Mouse (Mus musculus) G1E (cell line): ENCODE results near the gene Prrt1. TPM values are rescaled to one million over a fixed set of nuclear protein-coding genes. Genes with fewer than 3 reads are reported as not detected.
A peak's percentile ranks its signal among the peaks of the same experiment; 100 is the strongest.

Source experiments
- ATAC-seq: 2 replicates; pipeline ENCODE4 v1.8.0; 2016; ENCODE audit warnings: mild to moderate bottlenecking; ENCODE audit not compliant: insufficient number of reproducible peaks, poor library complexity, low FRiP score, severe bottlenecking; ENCODE audit errors: extremely low read depth
- DNase-seq: peaks from one replicate; pipeline ENCODE4 v3.0.0; 2012; ENCODE audit warnings: low spot score
- H3K27me3 ChIP-seq: 2 replicates; pipeline ENCODE4 v1.6.1; 2012; ENCODE audit warnings: mild to moderate bottlenecking, low read length, inconsistent platforms; ENCODE audit not compliant: insufficient read depth
- H3K36me3 ChIP-seq: replicated peaks from 2 replicates; pipeline ENCODE3; 2012; ENCODE audit warnings: mild to moderate bottlenecking, inconsistent platforms
- H3K4me1 ChIP-seq: 2 replicates; pipeline ENCODE4 v1.6.1; 2012; ENCODE audit warnings: low read depth, low read length, inconsistent platforms, mixed read lengths; ENCODE audit not compliant: insufficient read depth
- H3K4me3 ChIP-seq: 2 replicates; pipeline ENCODE4 v1.5.1; 2012; ENCODE audit warnings: low read depth, mild to moderate bottlenecking, inconsistent platforms, low read length, moderate library complexity, mixed read lengths
- H3K9me3 ChIP-seq: replicated peaks from 2 replicates; pipeline ENCODE4 v1.6.1; 2012; ENCODE audit warnings: inconsistent platforms
- CTCF ChIP-seq: IDR thresholded peaks from 2 replicates; pipeline ENCODE4 v1.5.1; 2012; ENCODE audit warnings: low read depth, low read length, inconsistent platforms, mixed read lengths
- GATA1 ChIP-seq: IDR thresholded peaks from 2 replicates; pipeline ENCODE4 v1.6.1; 2012; ENCODE audit warnings: borderline replicate concordance, low read length, inconsistent platforms, mixed read lengths
- GATA2 ChIP-seq: IDR thresholded peaks from 2 replicates; pipeline ENCODE4 v1.6.1; 2012; ENCODE audit warnings: low read depth, low read length, inconsistent platforms, borderline replicate concordance
- POLR2AphosphoS5 ChIP-seq: IDR thresholded peaks from 2 replicates; pipeline ENCODE4 v1.6.1; 2012; ENCODE audit warnings: low read depth, low read length, inconsistent platforms; ENCODE audit not compliant: insufficient replicate concordance
- TAL1 ChIP-seq: conservative IDR thresholded peaks from 2 replicates; pipeline ENCODE4 v1.6.1; 2012; ENCODE audit warnings: low read depth, low read length, inconsistent platforms, mixed read lengths
- polyA plus RNA-seq: library from polyadenylated mRNA; stranded (reverse); fragments of >175 nt; gene quantifications from 2 replicates; pipeline ENCODE4 v1.2.3, GENCODE M21; 2012
- total RNA-seq, 2 experiments: library from RNA; stranded (forward) in 1 of 2; stranded (reverse) in 1 of 2; fragments of 200-1000 nt in 1 of 2; fragments of >200 nt in 1 of 2; fragmentation: Nextera tagmentation in 1 of 2; gene quantifications; 2 replicates each; pipeline ENCODE4 v1.2.3; 2014 to 2017

Gene Prrt1
- total and polyA plus RNA-seq, 3 experiments, result not detected

DNA sequence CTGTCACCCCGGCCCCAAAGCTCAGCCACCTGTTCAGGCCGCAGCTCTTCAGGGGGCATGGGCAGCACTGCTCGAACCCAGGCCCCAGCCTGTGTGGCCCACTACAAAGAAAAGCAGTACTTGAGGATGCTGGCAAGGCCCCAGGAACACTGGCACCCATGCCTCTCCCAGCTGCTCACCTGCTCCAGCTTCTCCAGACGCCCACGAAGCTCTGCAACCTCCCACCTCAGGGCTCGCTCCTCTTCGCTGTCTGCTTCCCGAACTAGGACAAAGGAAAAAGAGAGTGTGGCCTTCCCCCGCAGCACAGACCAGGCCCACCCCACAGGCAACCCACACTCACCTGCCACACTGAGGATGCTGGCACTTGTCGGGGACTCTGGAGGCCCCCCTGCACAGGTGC, 15.5 kb upstream of the Prrt1 start:
- peaks cover 85% of the 10 kb centered on the region for H3K36me3 ChIP-seq
- TF ChIP-seq TAL1 (no peak), GATA1 (no peak), POLR2AphosphoS5 (no peak), GATA2 (no peak)
- peaks cover 78% of the 10 kb centered on the region for H3K4me1 ChIP-seq
- H3K4me3 ChIP-seq, result peak overlapping the region; percentile 61; the same call in 1 of the 2 replicates
- H3K9me3 ChIP-seq, result no peaks in the 10 kb centered on the region
- no peak for ATAC-seq
- no peaks in the 10 kb centered on the region for H3K27me3 ChIP-seq
- DNase-seq, result no peak

DNA sequence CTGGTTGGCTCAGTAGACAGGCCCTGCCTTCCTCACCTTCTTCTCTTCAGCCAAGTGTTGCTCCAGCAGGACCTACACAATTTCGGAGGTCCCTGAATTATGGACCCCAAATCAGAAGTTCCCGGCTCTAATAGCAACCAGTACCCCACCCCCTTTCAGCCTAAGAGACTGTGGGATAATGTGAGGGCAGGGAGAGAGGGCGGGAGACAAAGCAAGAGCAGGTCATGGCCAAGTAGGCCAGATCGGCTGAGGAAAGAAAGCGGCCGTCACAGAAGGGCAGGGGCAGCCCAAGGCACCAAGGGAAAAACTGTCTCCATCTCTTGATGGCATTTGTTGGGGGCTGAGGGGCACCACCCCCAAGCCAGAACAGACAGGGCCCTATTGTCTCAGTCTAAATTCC, 13.5 kb upstream of the Prrt1 start, which contains the start of gene Egfl8:
Egfl8 (minus strand) TSS at position 101 of the 400 bp plus-strand sequence.
- Histone ChIP-seq H3K9me3 (no peaks in the 10 kb centered on the region), H3K36me3 (peaks cover 71% of the 10 kb centered on the region), H3K27me3 (peaks cover 3% of the 10 kb centered on the region; the same call in 1 of the 2 replicates), H3K4me3 (no peak within 1 kb of the TSS), H3K4me1 (peaks cover 62% of the 10 kb centered on the region)
- no peak for ATAC-seq
- TF ChIP-seq GATA1, result no peak
- no peak for TF ChIP-seq TAL1
- TF ChIP-seq CTCF, result no peak
- no peak for TF ChIP-seq GATA2
- TF ChIP-seq POLR2AphosphoS5, result no peak
- DNase-seq, result no peak

DNA sequence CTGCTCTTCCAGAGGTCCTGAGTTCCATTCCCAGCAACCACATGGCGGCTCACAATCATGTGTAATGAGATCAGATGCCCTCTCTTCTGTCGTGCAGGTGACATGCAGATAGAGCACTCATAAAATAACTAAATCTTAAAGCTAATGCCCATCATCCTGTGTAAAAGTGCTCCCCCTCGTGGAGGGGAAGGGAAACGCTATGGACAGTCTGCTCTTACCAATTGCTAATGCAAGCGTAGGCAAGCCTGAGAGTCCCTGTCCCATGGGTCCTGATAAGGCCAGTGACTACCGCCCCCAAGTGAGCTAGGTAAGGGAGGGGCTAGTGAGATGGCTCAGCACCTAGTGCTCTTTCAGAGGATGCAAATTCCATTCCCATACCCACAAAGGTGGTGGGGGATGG, 10.3 kb upstream of the Prrt1 start:
- DNase-seq (no peak), ATAC-seq (no peak)
- Histone ChIP-seq H3K4me3 (no peak overlapping the region), H3K36me3 (peaks cover 58% of the 10 kb centered on the region), H3K4me1 (peaks cover 38% of the 10 kb centered on the region), H3K27me3 (peaks cover 5% of the 10 kb centered on the region; the same call in 1 of the 2 replicates), H3K9me3 (no peaks in the 10 kb centered on the region)
- TF ChIP-seq POLR2AphosphoS5 (no peak), CTCF (peak; percentile 95), GATA1 (no peak)

DNA sequence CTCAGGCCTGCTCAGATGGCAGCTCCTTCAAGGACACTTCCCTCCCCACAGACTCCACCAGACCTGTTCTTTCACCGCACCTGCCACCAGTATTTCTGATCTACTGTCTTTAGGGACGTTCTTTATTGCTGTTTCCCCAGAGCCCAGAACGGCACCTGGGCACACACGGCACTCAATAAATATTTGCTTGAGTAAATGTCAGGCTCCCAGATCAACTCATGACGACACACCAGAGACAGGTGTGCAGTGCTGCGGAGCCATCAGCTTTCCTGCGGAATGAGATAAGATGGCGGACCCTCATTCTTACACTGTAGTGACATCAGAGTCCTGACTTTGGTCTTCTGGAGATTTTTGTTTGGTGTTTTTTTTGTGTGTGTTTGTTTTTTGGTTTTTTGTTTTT, 8.3 kb upstream of the Prrt1 start:
- no peak for ATAC-seq

DNA sequence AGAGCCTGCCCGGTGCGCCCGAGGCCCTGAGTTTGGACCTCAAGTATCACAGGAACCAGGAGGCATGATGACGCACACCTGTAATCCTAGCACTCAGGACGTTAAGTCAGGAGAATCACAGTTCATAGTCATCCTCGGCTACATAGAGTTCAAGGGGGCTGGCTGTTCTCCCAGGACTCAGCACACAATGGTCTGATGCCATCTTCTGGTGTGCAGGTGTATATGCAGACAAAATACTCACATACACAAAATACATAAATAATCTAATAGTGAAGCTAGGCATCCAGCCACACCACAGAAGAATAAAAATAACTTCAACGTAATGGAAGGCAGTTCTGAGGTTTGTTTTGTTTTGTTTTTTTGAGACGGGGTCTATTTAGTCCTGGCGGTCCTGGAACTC, 6.2 kb upstream of the Prrt1 start:
- Histone ChIP-seq H3K9me3 (no peaks in the 10 kb centered on the region), H3K4me3 (no peak overlapping the region), H3K36me3 (peaks cover 27% of the 10 kb centered on the region), H3K4me1 (peaks cover 34% of the 10 kb centered on the region), H3K27me3 (peaks cover 29% of the 10 kb centered on the region)
- ATAC-seq (no peak), DNase-seq (no peak)
- no peak for TF ChIP-seq POLR2AphosphoS5
- no peak for TF ChIP-seq CTCF
- TF ChIP-seq TAL1, result no peak
- TF ChIP-seq GATA1, result no peak
- no peak for TF ChIP-seq GATA2

More for the DNA sequence above, 8.3 kb upstream of the Prrt1 start:
- Histone ChIP-seq H3K27me3 (peaks cover 9% of the 10 kb centered on the region), H3K36me3 (peaks cover 43% of the 10 kb centered on the region), H3K9me3 (no peaks in the 10 kb centered on the region), H3K4me1 (peaks cover 21% of the 10 kb centered on the region), H3K4me3 (no peak overlapping the region)
- TF ChIP-seq POLR2AphosphoS5 (no peak), TAL1 (no peak), GATA1 (no peak), GATA2 (no peak), CTCF (no peak)
- no peak for DNase-seq

DNA sequence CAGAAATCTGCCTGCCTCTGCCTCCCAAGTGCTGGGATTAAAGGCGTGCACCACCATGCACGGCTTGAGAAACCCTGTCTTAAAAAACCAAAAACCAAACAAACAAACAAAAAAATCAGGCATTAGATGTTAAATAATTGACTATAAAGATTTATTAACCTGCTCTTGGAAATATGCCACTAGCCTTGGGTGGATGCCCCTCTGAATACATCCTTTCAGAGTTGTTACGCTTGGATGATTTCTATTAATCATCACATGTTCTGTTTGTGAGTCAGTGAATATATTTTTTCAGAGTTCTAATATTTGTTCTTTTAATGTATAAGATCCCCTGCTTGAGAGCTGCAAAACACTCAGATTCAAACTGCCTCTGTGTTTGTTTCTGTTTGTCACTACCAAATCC, 4.4 kb upstream of the Prrt1 start:
- peaks cover 38% of the 10 kb centered on the region for H3K27me3 ChIP-seq
- no peak for TF ChIP-seq CTCF
- TF ChIP-seq TAL1, result no peak
- TF ChIP-seq POLR2AphosphoS5, result no peak
- TF ChIP-seq GATA2, result no peak
- TF ChIP-seq GATA1, result no peak
- H3K4me1 ChIP-seq, result peaks cover 30% of the 10 kb centered on the region
- H3K9me3 ChIP-seq, result no peaks in the 10 kb centered on the region
- no peak overlapping the region for H3K4me3 ChIP-seq
- H3K36me3 ChIP-seq, result peaks cover 25% of the 10 kb centered on the region
- no peak for ATAC-seq
- no peak for DNase-seq
